Mouse (Mus musculus): ENCODE measurements around the gene Tssk4. TPM values are rescaled to one million over a fixed set of nuclear protein-coding genes. Genes with fewer than 3 reads are reported as not detected.

The Tssk4 gene
- 0.56 and 0.63 TPM in 2 replicates for polyA plus RNA-seq (2015; fragmentation: Nextera tagmentation; extraction: Ambion mirVana)

GRCm38 (mm10) chr14:55649884-55650283 lies at the start of gene Tssk4:
Tssk4 (plus strand) TSS chr14:55650184.

GRCm38 (mm10) chr14:55603271-55603632 lies 46.7 kb upstream of the Tssk4 start, which contains the start of gene Irf9:
Irf9 (plus strand) TSS chr14:55603571.

GRCm38 (mm10) chr14:55617822-55618221 lies 32.2 kb upstream of the Tssk4 start, which contains the start of gene Rec8:
Rec8 (plus strand) TSS chr14:55618037.

GRCm38 (mm10) chr14:55635523-55636007 lies 14.4 kb upstream of the Tssk4 start, which contains the start of gene Ipo4:
Ipo4 (minus strand) TSS chr14:55635957.

GRCm38 (mm10) chr14:55637795-55638194 lies 12.2 kb upstream of the Tssk4 start, which contains the start of gene Gm49378:
Gm49378 (minus strand) TSS chr14:55637895.

GRCm38 (mm10) chr14:55643060-55643907 lies 6.7 kb upstream of the Tssk4 start, which contains the start of gene Tm9sf1:
Tm9sf1 (minus strand) TSS chr14:55643806.

GRCm38 (mm10) chr14:55659960-55660573 lies 10.1 kb downstream of the Tssk4 start, which contains the start of gene Mdp1:
Mdp1 (minus strand) TSS chr14:55660508.

GRCm38 (mm10) chr14:55671833-55672740 lies 22.1 kb downstream of the Tssk4 start, which contains the start of the genes Gmpr2 and Nedd8:
Gmpr2 (plus strand) TSS chr14:55671941.
Nedd8 (minus strand) TSS chr14:55672124.

GRCm38 (mm10) chr14:55681160-55682117 lies 31.5 kb downstream of the Tssk4 start, which contains the start of gene Tinf2:
Tinf2 (minus strand) TSS chr14:55681820.

Other genes starting within 250 kb of the Tssk4 start
- 69.5 and 75.3 TPM in 2 replicates for gene Dhrs4, start 171.4 kb upstream of the Tssk4 start, polyA plus RNA-seq (2015; fragmentation: Nextera tagmentation; extraction: Ambion mirVana)
- 0.37 and 0.76 TPM in 2 replicates for gene Carmil3, start 159.5 kb upstream of the Tssk4 start, polyA plus RNA-seq (2015; fragmentation: Nextera tagmentation; extraction: Ambion mirVana)
- gene Cpne6, start 139.7 kb upstream of the Tssk4 start, polyA plus RNA-seq (2015; fragmentation: Nextera tagmentation; extraction: Ambion mirVana), result 0.10 and 0.12 TPM in 2 replicates
- gene Nrl, start 125.2 kb upstream of the Tssk4 start, polyA plus RNA-seq (2015; fragmentation: Nextera tagmentation; extraction: Ambion mirVana), result not detected in 2 replicates
- 74.2 and 76.3 TPM in 2 replicates for gene Pck2, start 109.9 kb upstream of the Tssk4 start, polyA plus RNA-seq (2015; fragmentation: Nextera tagmentation; extraction: Ambion mirVana)
- 36.9 and 41.9 TPM in 2 replicates for gene Dcaf11, start 90.2 kb upstream of the Tssk4 start, polyA plus RNA-seq (2015; fragmentation: Nextera tagmentation; extraction: Ambion mirVana)
- 2.7 and 3.2 TPM in 2 replicates for gene A730061H03Rik, start 89.8 kb upstream of the Tssk4 start, polyA plus RNA-seq (2015; fragmentation: Nextera tagmentation; extraction: Ambion mirVana)
- 0.37 and 0.45 TPM in 2 replicates for gene Fitm1, start 74.6 kb upstream of the Tssk4 start, polyA plus RNA-seq (2015; fragmentation: Nextera tagmentation; extraction: Ambion mirVana)
- 145 and 162 TPM in 2 replicates for gene Psme1, start 72.1 kb upstream of the Tssk4 start, polyA plus RNA-seq (2015; fragmentation: Nextera tagmentation; extraction: Ambion mirVana)
- 46.7 and 47.4 TPM in 2 replicates for gene Emc9, start 64.9 kb upstream of the Tssk4 start, polyA plus RNA-seq (2015; fragmentation: Nextera tagmentation; extraction: Ambion mirVana)
- gene Psme2, start 59.1 kb upstream of the Tssk4 start, polyA plus RNA-seq (2015; fragmentation: Nextera tagmentation; extraction: Ambion mirVana), result 233 and 255 TPM in 2 replicates
- gene Rnf31, start 58.5 kb upstream of the Tssk4 start, polyA plus RNA-seq (2015; fragmentation: Nextera tagmentation; extraction: Ambion mirVana), result 16.4 and 19.3 TPM in 2 replicates
- gene Irf9, start 46.6 kb upstream of the Tssk4 start, polyA plus RNA-seq (2015; fragmentation: Nextera tagmentation; extraction: Ambion mirVana), result 34.6 and 38.5 TPM in 2 replicates
- gene Rec8, start 32.1 kb upstream of the Tssk4 start, polyA plus RNA-seq (2015; fragmentation: Nextera tagmentation; extraction: Ambion mirVana), result 5.8 and 7.8 TPM in 2 replicates
- 24.1 and 28.0 TPM in 2 replicates for gene Ipo4, start 14.2 kb upstream of the Tssk4 start, polyA plus RNA-seq (2015; fragmentation: Nextera tagmentation; extraction: Ambion mirVana)
- gene Gm49378, start 12.3 kb upstream of the Tssk4 start, polyA plus RNA-seq (2015; fragmentation: Nextera tagmentation; extraction: Ambion mirVana), result 0.64 and 1.7 TPM in 2 replicates
- 56.5 and 57.4 TPM in 2 replicates for gene Tm9sf1, start 6.4 kb upstream of the Tssk4 start, polyA plus RNA-seq (2015; fragmentation: Nextera tagmentation; extraction: Ambion mirVana)
- 30.4 TPM in 2 replicates for gene Mdp1, start 10.3 kb downstream of the Tssk4 start, polyA plus RNA-seq (2015; fragmentation: Nextera tagmentation; extraction: Ambion mirVana)
- 27.5 and 30.5 TPM in 2 replicates for gene Gmpr2, start 21.8 kb downstream of the Tssk4 start, polyA plus RNA-seq (2015; fragmentation: Nextera tagmentation; extraction: Ambion mirVana)
- gene Nedd8, start 21.9 kb downstream of the Tssk4 start, polyA plus RNA-seq (2015; fragmentation: Nextera tagmentation; extraction: Ambion mirVana), result 303 and 330 TPM in 2 replicates
- gene Tinf2, start 31.6 kb downstream of the Tssk4 start, polyA plus RNA-seq (2015; fragmentation: Nextera tagmentation; extraction: Ambion mirVana), result 25.8 and 29.4 TPM in 2 replicates
- 1.5 and 2.0 TPM in 2 replicates for gene Tgm1, start 63.7 kb downstream of the Tssk4 start, polyA plus RNA-seq (2015; fragmentation: Nextera tagmentation; extraction: Ambion mirVana)
- 9.9 and 14.2 TPM in 2 replicates for gene Rabggta, start 72.1 kb downstream of the Tssk4 start, polyA plus RNA-seq (2015; fragmentation: Nextera tagmentation; extraction: Ambion mirVana)
- gene Dhrs1, start 95.5 kb downstream of the Tssk4 start, polyA plus RNA-seq (2015; fragmentation: Nextera tagmentation; extraction: Ambion mirVana), result 29.1 and 35.1 TPM in 2 replicates
- 28.7 and 31.5 TPM in 2 replicates for gene Nop9, start 95.5 kb downstream of the Tssk4 start, polyA plus RNA-seq (2015; fragmentation: Nextera tagmentation; extraction: Ambion mirVana)
- 0.23 TPM in 1 of 2 replicates, not detected in the other for gene Cideb, start 108.3 kb downstream of the Tssk4 start, polyA plus RNA-seq (2015; fragmentation: Nextera tagmentation; extraction: Ambion mirVana)
- gene Ltb4r2, start 111.2 kb downstream of the Tssk4 start, polyA plus RNA-seq (2015; fragmentation: Nextera tagmentation; extraction: Ambion mirVana), result 0.49 and 0.78 TPM in 2 replicates
- 33.2 and 51.6 TPM in 2 replicates for gene Ltb4r1, start 115.8 kb downstream of the Tssk4 start, polyA plus RNA-seq (2015; fragmentation: Nextera tagmentation; extraction: Ambion mirVana)
- gene Adcy4, start 133.9 kb downstream of the Tssk4 start, polyA plus RNA-seq (2015; fragmentation: Nextera tagmentation; extraction: Ambion mirVana), result 1.9 and 3.1 TPM in 2 replicates
- 28.4 and 31.4 TPM in 2 replicates for gene Ripk3, start 138.7 kb downstream of the Tssk4 start, polyA plus RNA-seq (2015; fragmentation: Nextera tagmentation; extraction: Ambion mirVana)
- 4.8 and 7.3 TPM in 2 replicates for gene Nfatc4, start 173.0 kb downstream of the Tssk4 start, polyA plus RNA-seq (2015; fragmentation: Nextera tagmentation; extraction: Ambion mirVana)
- 1.6 and 2.8 TPM in 2 replicates for gene Nynrin, start 203.8 kb downstream of the Tssk4 start, polyA plus RNA-seq (2015; fragmentation: Nextera tagmentation; extraction: Ambion mirVana)
- 0.05 and 0.22 TPM in 2 replicates for gene Cbln3, start 234.2 kb downstream of the Tssk4 start, polyA plus RNA-seq (2015; fragmentation: Nextera tagmentation; extraction: Ambion mirVana)
- gene Khnyn, start 234.8 kb downstream of the Tssk4 start, polyA plus RNA-seq (2015; fragmentation: Nextera tagmentation; extraction: Ambion mirVana), result 7.6 and 10.2 TPM in 2 replicates

All from spleen, postnatal 0 days (tissue).